Mouse (Mus musculus) liver, embryonic 14.5 days (tissue): Measurements from ENCODE around the gene Dpp8.

Source experiments
- CTCF ChIP-seq: IDR thresholded peaks from 2 replicates; pipeline ENCODE4 v1.5.1; 2016; ENCODE audit warnings: antibody characterized with exemption, low read depth, control low read depth
- EP300 ChIP-seq: IDR thresholded peaks from 2 replicates; pipeline ENCODE4 v1.6.1; 2016; ENCODE audit warnings: antibody characterized with exemption, low read depth

- TF ChIP-seq CTCF (peak; percentile 70), EP300 (no peak)
Observed at GRCm38 (mm10) chr9:65123552-65124168, 91.4 kb downstream of the Dpp8 start.
